Mouse (Mus musculus) ES-Bruce4 (cell line): Measurements from ENCODE around the gene Ly6c2. TPM values are rescaled to one million over a fixed set of nuclear protein-coding genes. Genes with fewer than 3 reads are reported as not detected.
"Not testable (repeated sequence)": the region's sequence is repeated elsewhere in the genome, so short reads cannot be mapped to it uniquely, and the experiment has no call there.

Source experiments
- H3K27ac ChIP-seq: 2 replicates; pipeline ENCODE4 v1.5.1; 2012; ENCODE audit warnings: low read length, inconsistent platforms; ENCODE audit not compliant: insufficient read depth
- H3K27me3 ChIP-seq: 2 replicates; pipeline ENCODE4 v1.6.1; 2012; ENCODE audit warnings: mild to moderate bottlenecking, low read length, inconsistent platforms; ENCODE audit not compliant: control insufficient read depth, poor library complexity, insufficient read depth, severe bottlenecking
- H3K36me3 ChIP-seq: 2 replicates; pipeline ENCODE4 v1.6.1; 2012; ENCODE audit warnings: inconsistent platforms, mild to moderate bottlenecking, low read length, moderate library complexity; ENCODE audit not compliant: control insufficient read depth, poor library complexity, insufficient read depth, severe bottlenecking
- H3K4me1 ChIP-seq: one replicate; pipeline ENCODE4 v1.8.1; 2011; ENCODE audit warnings: low read length; ENCODE audit not compliant: control insufficient read depth, insufficient read depth
- H3K4me3 ChIP-seq: 2 replicates; pipeline ENCODE4 v1.5.1; 2011; ENCODE audit warnings: low read depth, mild to moderate bottlenecking, low read length
- H3K9ac ChIP-seq: 2 replicates; pipeline ENCODE4 v1.6.1; 2012; ENCODE audit warnings: low read depth, mild to moderate bottlenecking, inconsistent platforms; ENCODE audit not compliant: poor library complexity, severe bottlenecking
- H3K9me3 ChIP-seq: replicated peaks from 2 replicates; pipeline ENCODE4 v1.6.1; 2012; ENCODE audit warnings: mild to moderate bottlenecking, low read length, inconsistent platforms; ENCODE audit not compliant: control insufficient read depth, poor library complexity, insufficient read depth, severe bottlenecking
- CTCF ChIP-seq: IDR thresholded peaks from one replicate; pipeline ENCODE4 v1.8.1; 2011; ENCODE audit warnings: low read depth, low read length
- EP300 ChIP-seq: IDR thresholded peaks from 2 replicates; pipeline ENCODE4 v1.6.1; 2011; ENCODE audit warnings: low read depth, low read length; ENCODE audit not compliant: insufficient read depth
- POLR2A ChIP-seq: IDR thresholded peaks from one replicate; pipeline ENCODE4 v1.8.1; 2011; ENCODE audit warnings: low read length; ENCODE audit not compliant: insufficient read depth
- polyA plus RNA-seq: library from polyadenylated mRNA; stranded (reverse); fragments of >200 nt; gene quantifications from 2 replicates; pipeline ENCODE4 v1.2.4, GENCODE M21; 2011; ENCODE audit warnings: low read depth; ENCODE audit not compliant: missing spikeins, insufficient read depth, insufficient read length

Gene Ly6c2
- polyA plus RNA-seq, 1 experiment: 2.1 TPM

- Histone ChIP-seq H3K27ac (no peak overlapping the region), H3K4me3 (no peak overlapping the region), H3K4me1 (no peaks in the 10 kb centered on the region), H3K9ac (no peak overlapping the region), H3K36me3 (no peaks in the 10 kb centered on the region), H3K27me3 (no peaks in the 10 kb centered on the region), H3K9me3 (no peaks in the 10 kb centered on the region)
- TF ChIP-seq EP300: no peak
These were observed 41.8 kb downstream of the Ly6c2 start for GRCm38 (mm10) chr15:75069965-75070364.

GRCm38 (mm10) chr15:75062030-75062574 is 49.7 kb downstream of the Ly6c2 start:
- H3K27me3 ChIP-seq, H3K4me1 ChIP-seq, H3K4me3 ChIP-seq, H3K27ac ChIP-seq, H3K9ac ChIP-seq, H3K36me3 ChIP-seq, H3K9me3 ChIP-seq: not testable (repeated sequence)
- peak; percentile 45 for TF ChIP-seq CTCF

GRCm38 (mm10) chr15:75060505-75060904 is 51.3 kb downstream of the Ly6c2 start:
- H3K27ac ChIP-seq: no peak overlapping the region
- H3K36me3 ChIP-seq: no peaks in the 10 kb centered on the region
- H3K27me3 ChIP-seq: no peaks in the 10 kb centered on the region
- H3K9me3 ChIP-seq: no peaks in the 10 kb centered on the region
- TF ChIP-seq POLR2A: no peak
- TF ChIP-seq CTCF: peak; percentile 66
- H3K4me1 ChIP-seq: no peaks in the 10 kb centered on the region
- no peak overlapping the region for H3K9ac ChIP-seq
- no peak overlapping the region for H3K4me3 ChIP-seq

Other genes with a start within 250 kb of the Ly6c2 start
- gene 2010109I03Rik, start 214.9 kb downstream of the Ly6c2 start, polyA plus RNA-seq: not detected in 2 replicates
- gene Ly6i, start 128.5 kb downstream of the Ly6c2 start, polyA plus RNA-seq: not detected in 2 replicates
- gene Ly6a, start 113.9 kb downstream of the Ly6c2 start, polyA plus RNA-seq: 5.4 and 7.1 TPM in 2 replicates
- gene Ly6c1, start 63.1 kb downstream of the Ly6c2 start, polyA plus RNA-seq: 2.0 and 2.1 TPM in 2 replicates
- not detected in 2 replicates for gene Ly6g, start 43.3 kb upstream of the Ly6c2 start, polyA plus RNA-seq
- gene BC025446, start 104.4 kb upstream of the Ly6c2 start, polyA plus RNA-seq: not detected in 2 replicates
- gene Ly6f, start 156.5 kb upstream of the Ly6c2 start, polyA plus RNA-seq: not detected in 2 replicates